Mouse (Mus musculus) sigmoid colon, adult 10 weeks (tissue): ENCODE measurements around the gene Rbfox1. TPM values are rescaled to one million over a fixed set of nuclear protein-coding genes. Genes with fewer than 3 reads are reported as not detected.

Experiments used
- polyA plus RNA-seq: library from polyadenylated mRNA; stranded (reverse); fragments of 350-450 nt; fragmentation: Illumina TruSeq; extraction: RNeasy Lipid Tissue Mini Kit (QIAGEN cat#74804); gene quantifications from one replicate; pipeline ENCODE4 v1.2.3, GENCODE M21; 2014; ENCODE audit warnings: low read depth, low replicate concordance

The Rbfox1 gene
- polyA plus RNA-seq, result 1.6 TPM

DNA sequence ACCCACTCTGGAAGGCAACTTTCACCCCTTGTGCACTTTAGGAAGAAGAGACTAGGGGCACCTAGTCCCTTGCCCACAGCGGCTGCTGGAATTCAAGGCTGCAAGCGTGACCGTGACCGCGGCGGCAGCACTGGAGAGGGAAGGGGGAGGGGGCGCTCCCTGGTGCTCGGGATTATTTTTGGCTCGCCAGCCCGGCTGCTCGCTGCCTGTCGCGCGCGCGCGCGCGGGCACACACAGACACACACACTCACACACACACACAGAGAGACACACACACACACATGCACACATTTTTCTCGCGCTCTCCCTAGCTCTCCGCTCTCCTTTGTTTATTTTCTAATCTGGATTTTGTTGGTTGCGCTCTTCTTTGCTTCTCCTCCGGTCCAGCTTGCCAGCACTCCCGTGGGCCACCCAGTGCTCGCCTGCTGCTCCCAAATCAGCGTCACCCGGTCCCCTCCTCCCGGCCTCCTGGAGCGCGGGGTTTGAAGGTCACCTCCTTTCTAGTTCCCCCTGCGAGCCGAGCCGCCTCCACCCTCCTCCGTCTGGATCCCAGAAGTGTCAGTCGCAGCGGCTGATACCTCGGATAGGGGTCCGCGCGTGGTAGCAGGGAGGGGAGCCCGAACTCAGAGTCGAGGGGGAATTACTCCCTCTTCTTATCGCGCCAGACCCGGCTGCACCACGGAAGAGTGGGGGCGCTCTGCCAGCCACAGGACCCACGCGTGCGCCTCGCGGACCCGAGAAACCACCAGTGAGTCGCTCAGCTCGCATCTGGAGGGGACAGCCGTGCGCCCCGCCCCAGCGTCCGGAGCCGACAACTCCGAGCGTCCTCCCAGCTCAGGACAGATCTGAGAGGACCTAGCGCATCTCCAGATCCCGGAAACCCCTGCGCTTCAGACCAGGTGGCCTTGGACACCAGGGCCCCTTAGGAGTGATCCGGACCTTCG lies at the start of gene Rbfox1:
TSS of gene Rbfox1 (plus strand) at position 610 of the 944 bp plus-strand sequence.

